Mouse (Mus musculus) testis, adult 2 months (tissue): ENCODE measurements around the gene Lgr6.

ENCODE experiments used
- CTCF ChIP-seq: fragments of 200-500 bp; IDR thresholded peaks from 2 replicates; pipeline ENCODE4 v1.5.1; 2012; ENCODE audit warnings: low read depth, mild to moderate bottlenecking, inconsistent platforms, low read length, moderate library complexity; ENCODE audit not compliant: control insufficient read depth, insufficient read depth, insufficient replicate concordance
- POLR2A ChIP-seq: fragments of 200-500 bp; IDR thresholded peaks from 2 replicates; pipeline ENCODE4 v1.6.1; 2012; ENCODE audit warnings: low read depth, mild to moderate bottlenecking, inconsistent platforms, low read length, moderate library complexity; ENCODE audit not compliant: control insufficient read depth

- TF ChIP-seq CTCF, result no peak
- TF ChIP-seq POLR2A, result no peak
Measured at GRCm38 (mm10) chr1:135126443-135127027, 21.5 kb upstream of the Lgr6 start.
